Mouse (Mus musculus): ENCODE measurements around the gene Dis3l.

DNA sequence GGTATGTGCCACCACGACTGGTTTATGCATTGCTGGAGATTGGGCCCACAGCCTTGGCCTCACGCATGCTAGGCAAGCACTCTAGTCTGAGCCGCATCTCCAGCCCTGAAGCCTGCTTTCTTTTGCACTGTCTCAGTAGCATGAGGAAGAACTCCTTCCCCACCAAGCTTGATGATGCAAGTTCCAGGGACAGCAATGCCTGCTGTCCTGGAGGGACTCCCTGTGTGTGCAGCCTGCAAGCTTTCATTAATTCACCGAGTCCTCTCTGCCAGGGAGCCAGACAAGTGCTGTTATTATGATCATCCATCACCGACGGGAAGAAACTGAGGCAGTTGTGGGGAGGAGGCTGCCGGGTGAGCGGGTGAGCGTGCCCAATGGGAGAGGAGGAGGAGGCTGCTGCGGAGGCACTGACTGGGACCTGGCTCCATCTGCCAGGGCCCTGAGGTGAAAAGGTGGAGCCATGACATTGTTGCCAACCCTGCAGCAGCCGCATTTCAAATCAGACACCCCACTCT lies 30.3 kb upstream of the Dis3l start:
- no peak for TF ChIP-seq CTCF (IDR thresholded peaks at IDR 0.05; ENCODE audit: low read depth)
- TF ChIP-seq EP300 (IDR thresholded peaks at IDR 0.05; ENCODE audit: low read depth) = no peak

All from heart, postnatal 0 days (tissue).